Mouse (Mus musculus): ENCODE measurements around the gene Tnrc6b. TPM values are rescaled to one million over a fixed set of nuclear protein-coding genes. Genes with fewer than 3 reads are reported as not detected.
"Not testable (repeated sequence)": the region's sequence is repeated elsewhere in the genome, so short reads cannot be mapped to it uniquely, and the experiment has no call there.

The Tnrc6b gene
- polyA plus RNA-seq, 1 experiment: 8.9 TPM

- Histone ChIP-seq H3K27me3 (ENCODE audit: control insufficient read depth, insufficient read depth, insufficient read length) (no peaks in the 10 kb centered on the region), H3K4me3 (no peak overlapping the region), H3K79me2 (ENCODE audit: control insufficient read depth, insufficient read depth) (no peaks in the 10 kb centered on the region), H3K36me3 (ENCODE audit: control insufficient read depth, insufficient read depth) (no peaks in the 10 kb centered on the region), H3ac (ENCODE audit: control insufficient read depth, insufficient read length) (no peak overlapping the region), H3K4me2 (ENCODE audit: low read depth) (no peak overlapping the region)
- no peak for TF ChIP-seq USF1 (IDR thresholded peaks at IDR 0.05; ENCODE audit: low read depth)
- TF ChIP-seq TCF12 (IDR thresholded peaks at IDR 0.05; ENCODE audit: insufficient read depth, poor library complexity, severe bottlenecking): no peak
- TF ChIP-seq MYOD1 (IDR thresholded peaks at IDR 0.05; ENCODE audit: control insufficient read depth in 1 of 3, insufficient read length in 2 of 3, low read depth in 2 of 3): no peak
- TF ChIP-seq E2F4 (IDR thresholded peaks at IDR 0.05; ENCODE audit: insufficient read depth): no peak
- no peak for TF ChIP-seq MYOG (IDR thresholded peaks at IDR 0.05; ENCODE audit: control insufficient read depth in 1 of 3, insufficient read depth in 1 of 3, insufficient read length in 2 of 3, low read depth in 2 of 3)
- TF ChIP-seq POLR2AphosphoS2 (IDR thresholded peaks at IDR 0.05; ENCODE audit: insufficient read length, low read depth): no peak
- TF ChIP-seq SRF (IDR thresholded peaks at IDR 0.05; ENCODE audit: control insufficient read depth, insufficient read length, low read depth): no peak
- TF ChIP-seq REST (IDR thresholded peaks at IDR 0.05; ENCODE audit: insufficient read depth, insufficient read length): no peak
- no peak for TF ChIP-seq TCF3 (IDR thresholded peaks at IDR 0.05; ENCODE audit: insufficient read length, low read depth)
Observed at GRCm38 (mm10) chr15:80732266-80733030, 21.3 kb downstream of the Tnrc6b start.

- no peaks in the 10 kb centered on the region for H3K36me3 ChIP-seq (ENCODE audit: control insufficient read depth, insufficient read depth)
- no peaks in the 10 kb centered on the region for H3K27me3 ChIP-seq (ENCODE audit: control insufficient read depth, insufficient read depth, insufficient read length)
- no peak overlapping the region for H3K4me2 ChIP-seq (ENCODE audit: low read depth)
- no peak overlapping the region for H3K4me3 ChIP-seq
- H3K79me2 ChIP-seq (ENCODE audit: control insufficient read depth, insufficient read depth): no peaks in the 10 kb centered on the region
- no peak overlapping the region for H3ac ChIP-seq (ENCODE audit: control insufficient read depth, insufficient read length)
- TF ChIP-seq REST (IDR thresholded peaks at IDR 0.05; ENCODE audit: insufficient read depth, insufficient read length): no peak
- TF ChIP-seq USF1 (IDR thresholded peaks at IDR 0.05; ENCODE audit: low read depth): no peak
- no peak for TF ChIP-seq E2F4 (IDR thresholded peaks at IDR 0.05; ENCODE audit: insufficient read depth)
- no peak for TF ChIP-seq CEBPB (IDR thresholded peaks at IDR 0.05; ENCODE audit: insufficient read depth, poor library complexity, severe bottlenecking)
- no peak for TF ChIP-seq MYOD1 (IDR thresholded peaks at IDR 0.05; ENCODE audit: control insufficient read depth in 1 of 3, insufficient read length in 2 of 3, low read depth in 2 of 3)
- TF ChIP-seq POLR2A (IDR thresholded peaks at IDR 0.05; ENCODE audit: insufficient read length, low read depth): no peak
- TF ChIP-seq POLR2AphosphoS2 (IDR thresholded peaks at IDR 0.05; ENCODE audit: insufficient read length, low read depth): no peak
- TF ChIP-seq TCF12 (IDR thresholded peaks at IDR 0.05; ENCODE audit: insufficient read depth, poor library complexity, severe bottlenecking): no peak
- no peak for TF ChIP-seq TCF3 (IDR thresholded peaks at IDR 0.05; ENCODE audit: insufficient read length, low read depth)
Observed at GRCm38 (mm10) chr15:80735300-80735699, 24.2 kb downstream of the Tnrc6b start.

GRCm38 (mm10) chr15:80735708-80736107 lies 24.6 kb downstream of the Tnrc6b start:
- not testable (repeated sequence) for H3ac ChIP-seq (ENCODE audit: control insufficient read depth, insufficient read length); H3K4me2 ChIP-seq (ENCODE audit: low read depth); H3K4me3 ChIP-seq; H3K79me2 ChIP-seq (ENCODE audit: control insufficient read depth, insufficient read depth); H3K36me3 ChIP-seq (ENCODE audit: control insufficient read depth, insufficient read depth); H3K27me3 ChIP-seq (ENCODE audit: control insufficient read depth, insufficient read depth, insufficient read length)

- Histone ChIP-seq H3K36me3 (ENCODE audit: control insufficient read depth, insufficient read depth) (no peaks in the 10 kb centered on the region), H3K4me2 (ENCODE audit: low read depth) (no peak overlapping the region), H3K79me2 (ENCODE audit: control insufficient read depth, insufficient read depth) (no peaks in the 10 kb centered on the region), H3K27me3 (ENCODE audit: control insufficient read depth, insufficient read depth, insufficient read length) (no peaks in the 10 kb centered on the region), H3ac (ENCODE audit: control insufficient read depth, insufficient read length) (no peak overlapping the region), H3K4me3 (no peak overlapping the region)
- TF ChIP-seq MYOG (IDR thresholded peaks at IDR 0.05; ENCODE audit: control insufficient read depth in 1 of 3, insufficient read depth in 1 of 3, insufficient read length in 2 of 3, low read depth in 2 of 3) (no peak), POLR2AphosphoS2 (IDR thresholded peaks at IDR 0.05; ENCODE audit: insufficient read length, low read depth) (no peak)
Observed at GRCm38 (mm10) chr15:80736553-80736952, 25.4 kb downstream of the Tnrc6b start.

- H3K4me2 ChIP-seq (ENCODE audit: low read depth): no peak overlapping the region
- H3K36me3 ChIP-seq (ENCODE audit: control insufficient read depth, insufficient read depth): no peaks in the 10 kb centered on the region
- no peak overlapping the region for H3ac ChIP-seq (ENCODE audit: control insufficient read depth, insufficient read length)
- H3K4me3 ChIP-seq: no peak overlapping the region
- no peaks in the 10 kb centered on the region for H3K79me2 ChIP-seq (ENCODE audit: control insufficient read depth, insufficient read depth)
- TF ChIP-seq MYOG (IDR thresholded peaks at IDR 0.05; ENCODE audit: control insufficient read depth in 1 of 3, insufficient read depth in 1 of 3, insufficient read length in 2 of 3, low read depth in 2 of 3): no peak
- no peak for TF ChIP-seq TCF3 (IDR thresholded peaks at IDR 0.05; ENCODE audit: insufficient read length, low read depth)
- no peak for TF ChIP-seq E2F4 (IDR thresholded peaks at IDR 0.05; ENCODE audit: insufficient read depth)
- no peak for TF ChIP-seq USF1 (IDR thresholded peaks at IDR 0.05; ENCODE audit: low read depth)
- TF ChIP-seq POLR2A (IDR thresholded peaks at IDR 0.05; ENCODE audit: insufficient read length, low read depth): no peak
- TF ChIP-seq SRF (IDR thresholded peaks at IDR 0.05; ENCODE audit: control insufficient read depth, insufficient read length, low read depth): no peak
- TF ChIP-seq REST (IDR thresholded peaks at IDR 0.05; ENCODE audit: insufficient read depth, insufficient read length): no peak
- no peaks in the 10 kb centered on the region for H3K27me3 ChIP-seq (ENCODE audit: control insufficient read depth, insufficient read depth, insufficient read length)
Observed at GRCm38 (mm10) chr15:80738244-80738643, 27.1 kb downstream of the Tnrc6b start.
